Mouse (Mus musculus) T-cell, adult 2 months (primary cell): ENCODE data around the gene Becn1.
"Not testable (repeated sequence)": the region's sequence is repeated elsewhere in the genome, so short reads cannot be mapped to it uniquely, and the experiment has no call there.

Experiments used
- DNase-seq: peaks from one replicate; pipeline ENCODE4 v3.0.0; 2022; ENCODE audit warnings: low spot score

Becn1 gene

DNA sequence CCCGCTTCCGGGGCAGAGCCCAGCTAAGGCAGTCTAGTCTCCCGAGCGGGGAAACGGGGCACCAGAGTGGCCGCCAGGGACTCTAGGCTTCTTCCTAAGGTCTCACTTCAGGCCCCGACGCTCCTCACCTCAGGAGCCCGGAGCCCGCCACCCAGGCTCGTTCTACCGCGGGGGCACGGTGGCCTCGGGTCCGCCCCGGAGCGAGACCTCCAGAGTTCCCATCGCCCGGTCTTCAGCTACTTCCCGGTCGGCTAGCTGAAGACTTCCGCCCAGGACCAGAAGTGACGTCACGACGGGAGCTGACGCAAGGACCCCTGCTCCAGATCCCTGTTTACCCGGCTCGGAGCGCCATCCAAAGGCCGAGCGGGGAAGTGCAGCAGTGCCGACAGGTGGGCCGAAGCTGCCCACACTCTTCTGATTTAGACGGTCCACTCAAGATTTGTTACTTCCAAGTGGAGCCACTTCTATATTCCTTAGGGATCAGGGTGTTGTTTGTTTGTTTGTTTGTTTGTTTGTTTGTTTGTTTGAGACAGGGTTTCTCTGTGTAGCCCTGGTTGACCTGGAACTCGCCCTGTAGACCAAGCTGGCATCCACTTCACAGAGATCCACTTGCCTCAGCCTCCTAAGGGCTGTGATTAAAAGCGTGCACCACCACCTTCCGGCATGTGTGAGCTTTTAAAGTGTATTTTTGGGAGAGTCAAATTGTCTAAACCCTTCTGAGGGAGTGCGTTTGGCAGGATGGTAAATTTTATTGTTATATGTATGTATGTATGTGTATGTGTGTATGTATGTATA is at the start of gene Becn1:
TSS of gene Becn1 (minus strand) at position 283 of the 795 bp plus-strand sequence.
- peak; percentile 92 for DNase-seq

DNA sequence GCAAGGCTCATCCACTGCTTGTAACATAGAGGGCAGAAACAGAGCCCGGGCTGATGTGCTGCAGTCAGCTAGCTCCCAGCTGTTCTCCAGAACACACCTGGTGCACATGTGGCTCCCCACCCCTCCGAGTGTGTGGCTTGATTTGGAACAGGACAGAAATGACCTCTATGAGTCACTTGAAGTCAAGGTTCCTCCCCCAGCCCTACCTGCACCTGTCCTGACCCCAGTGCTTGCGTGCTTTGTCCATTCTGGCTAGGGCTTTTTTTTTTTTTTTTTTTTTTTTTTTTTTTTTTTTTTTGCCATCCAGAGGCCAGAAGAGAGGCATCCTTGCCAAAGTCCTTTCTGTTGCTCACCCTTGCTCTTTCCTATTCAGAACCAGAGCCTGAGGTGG is 49.6 kb upstream of the Becn1 start:
- no peak for DNase-seq

DNA sequence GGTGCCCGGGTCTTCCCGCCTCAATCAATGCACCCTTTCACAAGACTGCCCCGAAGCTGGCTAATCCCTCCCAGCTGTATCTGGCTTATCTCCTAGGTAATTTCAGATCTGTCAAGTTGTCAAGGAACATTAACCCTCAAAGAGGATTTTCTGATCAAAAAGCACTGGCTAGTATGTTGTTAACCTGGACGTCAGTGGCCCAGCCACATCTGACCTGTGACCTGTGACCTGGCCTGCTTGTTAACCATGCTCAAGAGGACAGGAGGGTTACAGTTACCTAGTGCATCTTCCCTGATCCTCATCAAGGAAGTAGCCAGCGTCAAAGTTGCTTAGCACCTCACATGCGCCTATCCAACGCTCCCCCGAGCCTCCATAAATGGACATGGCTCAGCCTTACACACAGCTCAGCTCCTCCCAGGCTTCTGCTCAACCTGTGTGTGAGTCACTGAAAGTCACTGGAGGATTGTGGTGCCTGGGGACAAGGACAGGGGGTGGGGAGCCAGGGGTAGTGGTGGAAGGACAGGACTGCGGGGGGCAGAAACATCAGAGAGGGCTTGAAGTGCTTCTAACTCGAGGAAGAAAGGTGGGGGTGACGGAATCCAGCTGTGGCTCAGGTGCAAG is 49.1 kb upstream of the Becn1 start:
- DNase-seq: no peak

DNA sequence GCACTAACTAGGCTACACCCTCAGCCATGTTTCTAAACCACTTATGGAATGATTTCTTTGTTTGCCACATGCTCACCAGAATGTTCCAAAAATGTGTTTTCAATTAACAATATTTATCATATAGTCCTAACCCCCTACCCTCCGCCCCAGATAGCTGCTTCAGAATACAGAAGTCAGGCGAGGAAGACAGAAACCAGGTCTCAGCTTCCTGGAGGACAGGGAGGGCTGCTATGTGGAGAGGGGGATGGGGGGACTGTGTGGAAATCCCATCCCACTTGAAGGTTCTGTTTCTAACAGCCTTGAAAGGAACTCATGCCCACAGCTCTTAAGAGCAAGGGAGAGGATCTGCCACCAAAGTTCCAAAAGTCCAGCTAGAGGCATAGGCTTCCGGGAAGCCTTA is 47.1 kb upstream of the Becn1 start:
- no peak for DNase-seq

DNA sequence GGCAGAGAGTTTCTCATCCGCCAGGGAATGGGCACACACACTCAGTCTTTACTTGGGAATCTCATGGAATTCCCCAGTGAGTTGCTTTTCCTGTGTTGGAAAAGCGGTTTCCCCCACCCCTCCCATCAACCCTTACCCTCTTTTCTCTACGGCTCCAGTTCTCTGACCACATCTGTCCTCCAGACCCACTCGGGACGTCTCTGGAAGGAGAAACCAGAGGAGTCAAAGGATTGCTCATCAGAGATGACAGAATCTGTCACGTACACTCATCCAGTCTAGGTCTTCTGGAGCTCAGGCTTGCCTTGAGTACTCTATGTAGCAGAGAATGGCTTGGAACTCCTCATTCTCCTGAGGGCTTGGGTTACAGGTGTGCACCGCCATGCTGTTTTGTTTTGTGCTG is 46.7 kb upstream of the Becn1 start:
- no peak for DNase-seq

DNA sequence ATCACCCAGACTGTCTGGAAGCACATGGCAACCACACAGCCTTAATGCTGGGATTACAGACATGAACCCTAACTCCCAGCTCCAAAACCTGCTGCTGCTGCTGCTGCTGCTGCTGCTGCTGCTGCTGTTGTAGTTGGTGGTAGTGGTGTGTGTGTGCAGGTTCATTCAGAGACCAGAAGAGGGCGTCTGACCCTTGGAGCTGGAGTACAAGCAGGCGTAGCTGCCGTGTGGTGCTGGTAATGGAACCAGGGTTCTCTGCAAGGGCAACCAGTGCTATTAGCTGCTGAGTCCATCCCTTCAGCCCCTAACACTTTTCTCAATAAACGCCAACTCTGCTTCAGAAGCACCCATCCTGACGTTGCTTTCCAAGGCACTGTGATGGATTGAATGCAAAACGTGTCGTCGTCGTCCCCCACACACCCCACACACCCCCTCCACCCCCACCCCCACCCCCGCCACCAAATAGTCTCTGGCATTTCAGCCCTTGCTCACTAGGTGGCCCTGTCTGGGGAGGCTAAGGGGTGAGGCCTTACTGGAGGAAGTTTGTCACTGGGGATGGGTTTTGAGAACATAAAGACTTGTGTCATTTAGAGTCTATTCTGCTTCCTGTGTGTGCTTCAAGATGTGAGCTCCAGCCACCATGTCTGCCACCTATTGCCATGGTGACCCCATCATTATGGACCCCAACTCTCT is 45.1 kb upstream of the Becn1 start:
- DNase-seq: no peak

DNA sequence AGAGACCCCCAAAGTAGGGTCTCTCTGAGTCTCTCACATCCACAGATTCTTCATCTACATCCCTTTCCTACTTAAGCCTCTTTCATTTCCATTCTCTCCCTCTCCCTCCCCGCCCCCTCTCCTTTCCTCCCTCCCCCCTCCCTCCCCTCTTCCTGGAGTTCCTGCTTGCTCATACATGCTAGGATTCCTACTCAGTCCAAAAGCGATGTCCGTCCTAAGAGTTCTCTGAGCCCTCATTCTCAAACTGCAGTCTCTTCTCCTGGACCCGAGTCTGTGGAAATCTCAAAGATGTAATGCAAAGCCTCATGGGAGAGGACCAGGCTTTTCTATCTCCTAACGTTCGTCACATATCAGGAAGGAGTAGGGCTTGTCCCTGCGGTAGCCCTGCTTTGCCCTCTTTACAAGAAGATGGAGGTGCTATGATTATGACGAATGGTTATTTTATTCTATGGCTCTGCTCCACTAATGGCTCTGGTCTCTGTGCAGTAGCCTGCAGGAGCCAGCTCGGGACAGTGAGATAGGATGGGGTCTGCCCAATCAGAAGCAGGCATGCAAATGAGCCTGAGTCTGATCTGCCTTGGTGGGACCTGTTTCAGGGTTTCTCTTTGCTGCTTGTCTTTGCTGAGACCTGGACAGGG is 36.2 kb upstream of the Becn1 start:
- DNase-seq: no peak

DNA sequence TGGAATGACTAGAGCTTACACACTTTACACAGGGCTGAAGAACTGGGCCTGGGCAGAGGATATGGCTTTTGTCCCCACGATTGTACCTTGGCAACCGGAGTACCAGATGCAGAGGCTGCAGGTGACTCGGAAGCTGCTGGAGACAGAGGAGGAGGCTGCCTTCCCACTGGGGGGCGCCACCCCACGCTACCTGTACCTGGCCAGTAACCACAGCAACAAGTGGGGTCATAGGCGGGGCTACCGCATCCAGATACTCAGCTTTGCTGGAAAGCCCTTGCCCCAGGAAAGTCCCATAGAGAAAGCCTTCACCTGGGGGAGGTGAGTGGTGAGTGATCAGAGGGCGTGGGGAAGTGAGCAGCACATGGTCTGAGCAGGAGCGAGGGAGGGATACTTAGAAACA is 33.6 kb upstream of the Becn1 start:
- no peak for DNase-seq

DNA sequence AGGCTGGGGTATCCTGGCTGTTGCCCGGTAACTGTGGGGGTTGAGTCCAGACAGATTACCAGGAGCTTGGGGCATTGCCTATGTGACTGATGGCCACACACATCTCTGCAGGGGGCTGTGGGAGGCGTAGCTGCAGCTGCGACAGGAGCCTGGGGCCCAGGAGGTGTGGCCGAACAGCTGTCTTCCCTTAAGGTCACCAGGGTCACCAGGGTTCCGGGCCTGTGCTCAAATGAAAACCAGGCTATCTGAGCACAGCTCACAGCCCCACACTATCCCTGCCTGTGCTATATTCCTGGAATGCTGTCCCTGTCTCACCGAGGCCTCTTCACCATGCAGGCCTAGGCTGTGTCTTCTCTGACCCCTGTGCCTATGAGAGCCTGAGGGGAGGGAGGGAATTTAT is 32.4 kb upstream of the Becn1 start:
- no peak for DNase-seq

DNA sequence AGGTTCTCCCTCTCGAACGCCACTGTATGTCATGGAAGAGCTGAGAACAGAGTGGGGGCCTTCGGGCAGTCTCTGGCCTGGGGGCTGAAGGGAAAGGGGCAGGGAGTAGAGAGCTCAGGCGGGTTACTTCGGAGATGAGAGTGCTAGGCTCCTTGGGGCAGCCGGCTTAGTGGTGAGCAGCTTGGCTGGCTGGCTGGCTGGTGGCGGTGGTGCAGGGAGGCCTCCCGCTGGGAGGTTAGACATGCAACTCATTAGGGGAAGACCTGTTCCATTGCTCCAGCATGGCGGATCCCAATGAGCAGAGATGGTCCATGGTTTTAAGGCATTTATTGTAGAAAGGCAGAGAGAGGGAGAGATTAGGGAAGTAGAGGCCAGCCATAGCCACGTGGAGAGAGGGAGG is 31.9 kb upstream of the Becn1 start:
- DNase-seq: no peak

DNA sequence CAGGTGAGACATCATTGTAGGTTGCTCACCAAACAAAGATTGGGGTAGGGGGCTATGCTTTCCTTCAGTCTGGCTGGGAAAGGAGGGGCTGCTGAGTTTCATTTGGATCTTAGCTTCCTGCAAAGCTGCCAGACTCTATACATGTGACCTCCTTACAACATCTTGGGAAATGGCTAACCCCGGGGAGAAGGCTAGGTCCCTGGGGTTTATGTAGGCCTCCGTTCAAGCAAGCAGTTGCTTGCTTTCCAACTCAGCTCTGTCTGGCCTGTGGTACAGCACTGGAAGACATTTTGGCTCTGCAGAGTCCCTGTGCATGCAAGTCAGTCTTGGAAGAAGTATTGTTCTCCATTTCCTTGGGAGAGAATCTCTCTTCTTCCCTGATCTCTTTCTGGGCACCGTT is 30.5 kb upstream of the Becn1 start:
- DNase-seq: no peak

DNA sequence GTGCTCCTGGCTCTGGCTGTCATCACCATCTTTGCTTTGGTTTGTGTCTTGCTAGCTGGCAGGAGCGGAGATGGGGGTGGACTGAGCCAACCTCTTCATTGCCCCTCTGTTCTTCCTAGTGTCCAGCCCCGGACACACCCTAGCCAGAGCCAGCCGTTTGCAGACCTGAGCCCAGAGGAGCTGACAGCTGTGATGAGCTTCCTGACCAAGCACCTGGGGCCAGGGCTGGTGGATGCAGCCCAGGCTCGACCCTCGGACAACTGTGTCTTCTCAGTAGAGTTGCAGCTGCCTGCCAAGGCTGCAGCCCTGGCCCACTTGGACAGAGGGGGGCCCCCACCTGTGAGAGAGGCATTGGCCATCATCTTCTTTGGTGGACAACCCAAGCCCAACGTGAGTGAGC is 28.9 kb upstream of the Becn1 start:
- not testable (repeated sequence) for DNase-seq

DNA sequence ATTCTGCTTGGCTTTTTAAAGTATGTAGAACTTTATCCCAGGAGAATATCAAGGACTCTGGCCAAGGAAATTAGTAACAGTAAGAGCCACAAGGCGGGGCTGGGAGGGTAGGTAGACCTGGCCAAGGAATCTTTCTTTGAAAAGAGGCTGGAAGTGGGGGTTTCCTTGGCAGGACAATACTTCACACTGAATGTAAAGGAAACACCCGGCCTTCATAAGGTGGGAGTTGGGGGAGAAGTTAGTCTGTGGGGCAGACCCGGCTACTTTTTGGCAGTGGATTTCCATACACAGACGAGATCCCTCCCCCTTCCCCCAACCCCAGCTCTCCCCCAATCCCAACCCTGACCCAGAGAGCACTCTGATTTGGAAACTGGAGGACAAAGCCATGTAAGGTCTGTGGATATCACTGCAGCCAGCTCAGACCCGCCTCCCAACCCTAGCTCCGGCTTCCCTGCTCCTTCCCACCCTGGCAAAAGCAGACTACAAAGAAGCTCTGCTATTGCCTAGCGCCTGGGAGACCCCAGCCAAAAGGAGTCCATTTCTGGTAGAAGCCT is 28.4 kb upstream of the Becn1 start, which contains the start of gene Aoc3:
TSS of gene Aoc3 (plus strand) at position 235 of the 554 bp plus-strand sequence.
- no peak for DNase-seq

DNA sequence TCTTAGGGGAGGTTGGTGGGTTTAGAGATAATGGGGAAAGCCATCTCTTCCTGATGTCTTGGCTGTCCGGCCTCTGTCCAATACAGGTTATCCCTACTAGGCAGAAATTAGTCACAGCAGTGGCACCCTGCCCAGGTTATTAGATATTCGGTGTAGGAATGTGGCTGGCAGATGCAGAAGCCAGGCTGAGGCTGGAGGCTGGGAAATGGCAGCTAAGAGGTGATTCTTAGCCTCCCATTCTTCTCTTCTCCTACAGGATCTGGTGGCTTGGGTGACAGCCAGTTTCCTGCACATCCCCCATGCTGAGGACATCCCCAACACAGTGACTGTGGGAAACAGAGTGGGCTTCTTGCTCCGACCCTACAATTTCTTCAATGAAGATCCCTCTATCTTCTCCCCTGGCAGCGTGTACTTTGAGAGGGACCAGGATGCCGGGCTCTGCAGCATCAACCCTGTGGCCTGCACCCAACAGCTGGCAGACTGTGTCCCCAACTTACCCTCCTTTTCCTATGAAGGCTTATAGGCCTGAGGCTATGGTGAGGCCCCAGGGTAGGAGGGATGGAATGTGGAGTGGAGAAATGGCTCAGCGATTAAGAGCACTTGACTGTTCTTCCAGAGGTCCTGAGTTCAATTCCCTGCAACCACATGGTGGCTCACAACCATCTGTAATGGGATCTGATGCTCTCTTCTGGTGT is 27.0 kb upstream of the Becn1 start:
- DNase-seq: no peak

DNA sequence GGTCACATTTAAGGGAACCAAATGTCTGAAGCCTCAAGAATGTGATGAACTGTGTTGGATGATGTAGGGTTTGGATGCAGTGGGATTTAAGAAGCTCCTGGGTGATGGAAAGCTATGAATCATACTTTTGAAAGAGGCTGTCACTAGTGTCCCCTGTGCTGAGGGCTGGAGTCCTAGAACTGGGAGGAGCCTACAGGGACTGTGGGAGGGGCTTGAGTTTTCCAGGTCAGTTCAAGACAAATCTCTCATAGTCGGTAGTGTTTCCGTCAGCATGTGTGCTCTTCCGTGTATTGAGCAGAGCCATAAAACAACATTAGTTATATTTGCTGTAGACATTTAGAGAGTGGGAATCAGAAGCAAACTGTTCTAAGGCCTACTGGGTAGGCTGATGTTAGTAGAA is 25.2 kb upstream of the Becn1 start:
- DNase-seq: no peak

DNA sequence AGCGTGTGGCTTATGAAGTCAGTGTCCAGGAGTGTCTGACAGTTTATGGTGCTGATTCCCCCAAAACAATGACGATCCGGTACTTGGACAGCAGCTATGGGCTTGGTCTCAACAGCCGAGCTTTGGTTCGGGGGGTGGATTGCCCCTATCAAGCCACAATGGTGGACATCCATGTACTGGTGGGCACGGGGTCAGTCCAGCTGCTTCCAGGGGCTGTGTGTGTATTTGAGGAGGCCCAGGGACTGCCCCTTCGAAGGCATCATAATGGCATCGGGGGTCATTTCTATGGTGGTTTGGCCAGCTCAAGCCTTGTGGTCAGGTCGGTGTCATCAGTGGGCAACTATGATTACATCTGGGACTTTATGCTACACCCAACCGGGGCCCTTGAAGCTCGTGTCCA is 24.1 kb upstream of the Becn1 start:
- no peak for DNase-seq

DNA sequence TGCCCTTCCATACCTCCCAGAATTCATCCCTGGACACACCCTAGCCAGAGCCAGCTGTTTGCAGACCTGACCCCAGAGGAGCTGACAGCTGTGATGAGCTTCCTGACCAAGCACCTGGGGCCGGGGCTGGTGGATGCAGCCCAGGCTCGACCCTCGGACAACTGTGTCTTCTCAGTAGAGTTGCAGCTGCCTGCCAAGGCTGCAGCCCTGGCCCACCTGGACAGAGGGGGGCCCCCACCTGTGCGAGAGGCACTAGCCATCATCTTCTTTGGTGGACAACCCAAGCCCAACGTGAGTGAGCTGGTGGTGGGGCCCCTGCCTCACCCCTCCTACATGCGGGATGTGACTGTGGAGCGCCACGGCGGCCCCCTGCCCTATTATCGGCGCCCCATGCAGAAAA is 23.1 kb upstream of the Becn1 start:
- not testable (repeated sequence) for DNase-seq

DNA sequence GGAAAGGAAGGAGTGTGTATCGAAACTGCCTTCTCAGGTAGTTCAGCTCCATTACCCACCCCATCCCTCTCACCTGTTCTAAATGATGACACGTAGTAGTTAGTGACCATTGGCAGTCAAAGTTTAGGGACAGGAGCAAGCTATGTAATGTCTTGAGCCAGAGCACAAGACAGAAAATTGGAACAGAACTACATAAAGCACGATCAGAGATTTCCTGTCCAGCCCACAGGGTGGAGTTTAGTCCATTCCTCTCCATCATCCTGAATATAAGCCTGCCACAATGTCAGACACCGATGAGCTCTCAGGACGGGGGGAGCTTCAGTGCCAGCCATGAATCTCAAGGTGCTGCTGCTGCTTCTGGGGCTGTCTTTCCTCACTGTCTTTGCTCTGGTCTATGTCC is 22.7 kb upstream of the Becn1 start, which contains the start of gene Aoc2:
TSS of gene Aoc2 (plus strand) at position 301 of the 400 bp plus-strand sequence.
- no peak for DNase-seq

DNA sequence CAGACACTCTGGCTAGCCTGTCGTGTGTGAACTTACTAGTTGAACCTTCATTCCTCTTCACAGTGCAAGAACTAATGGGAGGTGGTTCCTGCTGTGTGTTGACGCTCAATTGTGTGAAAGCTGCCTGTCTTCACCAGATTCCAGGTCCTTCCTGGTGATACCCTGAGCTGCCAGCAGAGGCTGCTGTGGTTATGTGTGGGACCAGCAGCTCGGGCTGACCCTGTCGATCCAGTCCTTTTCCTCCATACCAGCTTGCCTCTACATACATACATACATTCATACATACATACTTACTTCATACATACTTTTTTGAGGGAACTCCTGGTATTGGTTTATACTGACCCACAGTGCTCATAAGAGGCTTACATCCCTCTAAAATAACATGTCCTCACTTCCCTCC is 21.5 kb upstream of the Becn1 start:
- peak; percentile 9 for DNase-seq

DNA sequence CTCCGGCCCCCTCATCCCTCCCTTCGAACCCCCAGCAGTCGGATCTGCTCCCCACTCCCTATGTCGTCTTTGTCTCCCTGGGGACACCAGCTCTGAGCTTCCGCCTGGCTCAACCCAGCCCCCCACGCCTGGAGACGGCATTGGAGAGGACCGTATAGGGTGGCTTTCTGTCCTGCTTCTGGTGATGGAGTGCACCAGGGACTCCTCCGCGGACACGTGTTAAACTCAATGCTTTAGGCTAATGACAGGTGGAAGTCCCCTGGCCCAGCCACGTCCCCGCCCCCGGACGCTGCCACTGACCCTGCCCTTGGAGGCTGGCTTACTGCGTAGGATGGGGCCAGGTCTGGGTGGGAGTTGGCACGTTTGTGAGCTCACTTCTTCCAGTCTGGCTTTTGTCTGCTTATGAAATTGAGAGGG is 14.4 kb upstream of the Becn1 start:
- DNase-seq: peak; percentile 28

DNA sequence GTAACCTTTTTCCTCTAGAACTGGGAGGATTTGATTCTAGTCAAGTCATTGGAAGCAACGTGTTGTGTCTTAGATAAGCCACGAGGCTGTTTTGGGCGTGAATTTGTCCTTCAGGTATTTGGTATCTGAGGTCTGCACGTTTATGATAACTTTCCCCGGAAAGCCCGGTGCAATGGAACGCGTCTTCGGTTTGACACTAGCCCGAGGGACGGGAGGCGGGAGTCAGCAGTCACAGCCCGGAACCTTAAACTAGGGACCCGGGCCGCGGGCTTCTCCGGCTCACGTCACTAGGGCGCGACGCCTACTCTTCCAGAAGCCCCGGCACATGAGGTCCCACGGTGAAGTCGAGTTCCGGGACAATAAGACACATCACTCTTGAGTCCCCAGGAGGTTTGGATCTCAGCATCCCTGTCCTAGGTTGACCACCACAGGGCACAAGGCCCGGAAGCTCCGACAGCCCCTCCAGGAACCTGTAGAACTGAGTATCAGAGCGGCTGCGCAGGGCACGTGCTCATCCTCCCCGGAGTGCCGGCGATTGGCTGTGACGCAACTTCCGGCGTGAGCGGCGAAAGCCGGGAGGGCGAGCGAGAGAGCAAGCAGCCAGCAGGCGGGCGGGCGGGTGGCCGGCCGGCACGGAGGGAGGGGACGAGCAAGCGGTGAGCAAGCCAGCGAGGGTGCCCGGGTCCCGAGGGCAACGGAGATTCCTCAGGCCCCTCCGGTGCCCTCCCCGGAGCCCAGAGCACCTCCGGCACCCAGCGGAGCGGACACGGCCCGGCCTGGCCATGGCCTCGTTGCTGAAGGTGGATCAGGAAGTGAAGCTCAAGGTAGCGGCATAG is 13.8 kb upstream of the Becn1 start, which contains the start of gene Psme3:
TSS of gene Psme3 (plus strand) at position 549 of the 836 bp plus-strand sequence.
- peak; percentile 88 for DNase-seq
